Comparison of ENCODE assay signal across 22 mouse cellular contexts in the genomic region with DNA sequence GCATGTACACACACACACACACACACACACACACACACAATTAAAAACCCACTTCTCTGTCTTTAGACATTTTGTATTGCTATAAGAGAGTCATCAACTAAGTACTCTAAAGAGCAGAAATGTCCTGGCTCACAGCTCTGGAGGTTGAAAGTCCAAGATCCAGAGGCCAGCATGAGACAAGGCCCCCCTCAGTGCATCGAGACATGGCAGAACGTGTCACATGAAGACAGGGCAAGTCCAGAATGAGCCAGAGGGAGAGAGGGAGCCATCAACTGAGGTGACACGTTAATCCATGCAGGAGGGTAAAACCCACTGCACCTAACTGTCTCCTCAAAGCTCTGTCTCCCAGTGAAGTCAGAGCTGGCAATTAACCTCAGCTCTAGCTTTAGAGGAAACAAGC. TPM values are rescaled to one million over a fixed set of nuclear protein-coding genes. Genes with fewer than 3 reads are reported as not detected.
A peak's percentile ranks its signal among the peaks of the same experiment; 100 is the strongest.
DNase-seq lines count a peak whose midpoint lies in the region; ATAC-seq and TF ChIP-seq lines count a peak whose summit lies in the region.
"Had no signal": no experiment of that assay in that cellular context is flagged by ENCODE, and none has a peak within 500 bp of the region (broad histone marks: within the 10 kb centered on the region; RNA-seq: fewer than 3 reads in every experiment).

No protein-coding gene starts in this region.

- WGBS in kidney, embryonic 15.5 days, result 80% methylated on average over 3 of the region's 3 CpGs

- H3K36me3 ChIP-seq in kidney, embryonic 15.5 days, result no peaks in the 10 kb centered on the region
- H3K36me3 ChIP-seq: embryonic facial prominence, embryonic 10.5 days; G1E; heart, embryonic 12.5 days had no signal

- no peak for TF ChIP-seq CTCF in gastrocnemius, adult 2 months (IDR thresholded peaks at IDR 0.05)

- no peak overlapping the region for H3K9ac ChIP-seq in kidney, embryonic 15.5 days
- H3K9ac ChIP-seq: forebrain, embryonic 13.5 days; forebrain, postnatal 0 days; heart, embryonic 12.5 days had no signal

- no peak overlapping the region for H3K4me2 ChIP-seq in kidney, embryonic 15.5 days
- H3K4me2 ChIP-seq: forebrain, embryonic 13.5 days; heart, embryonic 12.5 days had no signal

- no peak for ATAC-seq in kidney, embryonic 15.5 days (replicated peaks; ENCODE audit: low FRiP score)
- ATAC-seq: CD4-positive, CD25-positive, alpha-beta regulatory T cell, adult 4 months; forebrain, embryonic 13.5 days; forebrain, postnatal 0 days had no signal

- peaks cover 35% of the 10 kb centered on the region for H3K4me1 ChIP-seq in kidney, embryonic 15.5 days

- no peaks in the 10 kb centered on the region for H3K27me3 ChIP-seq in kidney, embryonic 15.5 days
- H3K27me3 ChIP-seq: forebrain, embryonic 13.5 days; heart, embryonic 12.5 days had no signal

- H3K27ac ChIP-seq in gastrocnemius, adult 2 months, result peak overlapping the region; percentile 90; the same call in 1 of the 2 replicates
- H3K27ac ChIP-seq in kidney, embryonic 15.5 days, result no peak overlapping the region
- H3K27ac ChIP-seq: embryonic facial prominence, embryonic 10.5 days; forebrain, embryonic 13.5 days had no signal

- intact Hi-C loops in gastrocnemius, adult 2 months (cut with DNase I), result no loop called here

- DNase-seq in gastrocnemius, adult 2 months, result no peak
- no peak for DNase-seq in gastrocnemius, adult 8-10 months (ENCODE audit: low spot score in 2 of 2)
- peak; percentile 67 for DNase-seq in kidney, adult 11 months
- no peak for DNase-seq in kidney, postnatal 4 days
- DNase-seq in kidney, adult 9 months, result peak; percentile 83
- DNase-seq in kidney, postnatal 25 days, result peak; percentile 42 to 81
- DNase-seq in spleen, adult 12 weeks (ENCODE audit: low spot score), result no peak
- DNase-seq: adrenal gland, adult 8-10 months; adrenal gland, postnatal 36 days; B cell, adult 2 months; cerebellum, adult 2 months; cerebellum, postnatal 10 days; forebrain, postnatal 0 days; gastrocnemius, postnatal 36 days; heart, adult 18-20 months; heart, postnatal 36 days had no signal

- H3K9me3 ChIP-seq in kidney, embryonic 15.5 days (replicated peaks), result no peaks in the 10 kb centered on the region
- H3K9me3 ChIP-seq: embryonic facial prominence, embryonic 10.5 days; forebrain, embryonic 13.5 days; G1E; heart, embryonic 12.5 days had no signal

- H3K4me3 ChIP-seq in gastrocnemius, adult 2 months, result no peak overlapping the region
- H3K4me3 ChIP-seq in kidney, embryonic 15.5 days (replicated peaks), result no peak overlapping the region
- H3K4me3 ChIP-seq: embryonic facial prominence, embryonic 10.5 days; forebrain, embryonic 13.5 days; heart, embryonic 12.5 days had no signal

RNA-seq across cellular contexts. Expression of gene Errfi1, which starts 56.7 kb away (rescaled TPM):
- 10 to 100 TPM; 20.7 to 50.5 TPM for total RNA-seq in gastrocnemius, adult 2 months (2021)
- total RNA-seq in gastrocnemius, adult 8-10 months (2022), result 10 to 100 TPM; 12.1 to 28.7 (median 15.0) TPM
- polyA plus RNA-seq in kidney, embryonic 15.5 days (2015; fragmentation: Nextera tagmentation; extraction: Ambion mirVana), result 29.3 and 34.2 TPM in 2 replicates
- polyA plus RNA-seq: G1E had no signal

Comparison
In these comparisons a context has a peak if more than half of its experiments do, and no peak if none do; other contexts are left out.
1. DNase-seq: peak in kidney, adult 11 months (single experiment), kidney, adult 9 months (single experiment) and kidney, postnatal 25 days (2 of 2); none in gastrocnemius, adult 2 months (single experiment), gastrocnemius, adult 8-10 months (0 of 2), kidney, postnatal 4 days (0 of 2) and spleen, adult 12 weeks (single experiment).